In the genomic region with DNA sequence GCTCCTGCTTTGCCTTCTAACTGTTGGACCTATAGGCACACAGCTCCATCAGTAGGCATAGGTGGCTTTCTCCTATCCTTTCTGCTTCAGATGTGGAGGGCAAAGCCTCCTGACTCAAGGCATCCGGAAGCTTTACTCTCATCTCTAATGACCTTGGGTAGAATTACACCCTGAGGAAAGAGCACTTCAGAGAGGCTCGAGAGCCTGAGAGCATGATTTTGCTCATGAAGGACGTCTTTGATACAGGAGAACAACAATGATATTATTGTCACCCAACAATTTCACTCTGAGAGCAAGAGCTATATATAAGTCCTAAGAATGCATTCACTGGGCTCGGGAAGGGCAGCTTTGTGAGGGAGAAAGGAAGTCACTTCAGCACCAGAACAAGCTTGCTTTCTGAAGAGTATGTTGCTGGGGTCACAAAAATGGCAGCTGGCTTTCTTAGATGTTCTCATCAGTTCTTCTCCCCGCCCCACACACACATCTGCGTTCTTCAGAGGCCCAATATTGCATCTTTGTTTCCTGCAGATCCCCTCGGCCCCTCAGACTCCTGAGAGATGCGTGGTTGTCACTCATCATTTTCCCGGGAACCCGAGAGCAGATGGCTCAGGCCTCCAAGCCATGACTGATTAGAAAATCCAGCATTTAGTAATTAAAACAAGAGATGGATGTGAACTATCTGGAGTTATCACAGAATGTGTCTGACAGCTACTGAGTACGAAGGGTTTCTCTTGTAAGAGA, we compare ENCODE assay signal across 13 mouse cellular contexts.
A peak's percentile ranks its signal among the peaks of the same experiment; 100 is the strongest.
DNase-seq lines count a peak whose midpoint lies in the region; ATAC-seq lines count a peak whose summit lies in the region.
"Had no signal": no experiment of that assay in that cellular context is flagged by ENCODE, and none has a peak within 500 bp of the region (broad histone marks: within the 10 kb centered on the region; RNA-seq: fewer than 3 reads in every experiment).

No protein-coding gene starts in this region.

- no peak overlapping the region for H3K9ac ChIP-seq in hindbrain, embryonic 14.5 days
- no peak overlapping the region for H3K9ac ChIP-seq in hindbrain, embryonic 15.5 days
- H3K9ac ChIP-seq: liver, embryonic 12.5 days had no signal

- no peak overlapping the region for H3K4me3 ChIP-seq in hindbrain, embryonic 10.5 days
- no peak overlapping the region for H3K4me3 ChIP-seq in hindbrain, embryonic 14.5 days (replicated peaks; ENCODE audit: low read length)
- H3K4me3 ChIP-seq in embryonic facial prominence, embryonic 10.5 days: no peak overlapping the region
- H3K4me3 ChIP-seq in hindbrain, embryonic 15.5 days: no peak overlapping the region
- H3K4me3 ChIP-seq: liver, embryonic 12.5 days had no signal

- no peak for ATAC-seq in hindbrain, embryonic 14.5 days (ENCODE audit: low FRiP score)
- no peak for ATAC-seq in hindbrain, embryonic 15.5 days (ENCODE audit: low FRiP score, low read depth)
- ATAC-seq: CD4-positive, CD25-positive, alpha-beta regulatory T cell, adult 4 months; liver, embryonic 12.5 days had no signal

- peak; percentile 30 for DNase-seq in hindbrain, embryonic 10.5 days (ENCODE audit: low spot score)
- no peak for DNase-seq in hindbrain, embryonic 14.5 days (ENCODE audit: low spot score)
- DNase-seq in lung, postnatal 36 days: peak; percentile 23
- no peak for DNase-seq in lung, postnatal 4 days
- peak; percentile 14 for DNase-seq in embryonic facial prominence, embryonic 10.5 days (ENCODE audit: low spot score)
- DNase-seq in frontal cortex, postnatal 10 days (ENCODE audit: low spot score in 2 of 2): no peak
- DNase-seq: adrenal gland, postnatal 25 days; gastrocnemius, postnatal 36 days; kidney, adult 9 months; thymus, postnatal 14 days had no signal

- H3K27ac ChIP-seq in hindbrain, embryonic 10.5 days: peak overlapping the region; percentile 17
- H3K27ac ChIP-seq in hindbrain, embryonic 14.5 days: no peak overlapping the region
- H3K27ac ChIP-seq in embryonic facial prominence, embryonic 10.5 days (replicated peaks): no peak overlapping the region
- H3K27ac ChIP-seq in hindbrain, embryonic 15.5 days (replicated peaks): peak overlapping the region; percentile 45; the same call in 1 of the 2 replicates
- H3K27ac ChIP-seq: liver, embryonic 12.5 days had no signal

- no peak overlapping the region for H3K4me2 ChIP-seq in hindbrain, embryonic 14.5 days (replicated peaks)
- H3K4me2 ChIP-seq in hindbrain, embryonic 15.5 days: no peak overlapping the region
- H3K4me2 ChIP-seq: liver, embryonic 12.5 days had no signal

- no peaks in the 10 kb centered on the region for H3K36me3 ChIP-seq in hindbrain, embryonic 10.5 days
- no peaks in the 10 kb centered on the region for H3K36me3 ChIP-seq in hindbrain, embryonic 14.5 days (replicated peaks; ENCODE audit: control insufficient read depth, insufficient read depth)
- no peaks in the 10 kb centered on the region for H3K36me3 ChIP-seq in embryonic facial prominence, embryonic 10.5 days (replicated peaks)
- no peaks in the 10 kb centered on the region for H3K36me3 ChIP-seq in hindbrain, embryonic 15.5 days
- H3K36me3 ChIP-seq: liver, embryonic 12.5 days had no signal

- H3K9me3 ChIP-seq in hindbrain, embryonic 10.5 days: no peaks in the 10 kb centered on the region
- H3K9me3 ChIP-seq in hindbrain, embryonic 14.5 days (ENCODE audit: control insufficient read depth, low read length): no peaks in the 10 kb centered on the region
- no peaks in the 10 kb centered on the region for H3K9me3 ChIP-seq in embryonic facial prominence, embryonic 10.5 days
- H3K9me3 ChIP-seq in hindbrain, embryonic 15.5 days: no peaks in the 10 kb centered on the region
- H3K9me3 ChIP-seq: liver, embryonic 12.5 days had no signal

- peaks cover 5% of the 10 kb centered on the region; the same call in 1 of the 2 replicates for H3K4me1 ChIP-seq in hindbrain, embryonic 10.5 days (replicated peaks)
- H3K4me1 ChIP-seq in hindbrain, embryonic 14.5 days (replicated peaks; ENCODE audit: control insufficient read depth, insufficient read depth, low read length): no peaks in the 10 kb centered on the region
- peaks cover 8% of the 10 kb centered on the region for H3K4me1 ChIP-seq in embryonic facial prominence, embryonic 10.5 days
- H3K4me1 ChIP-seq in hindbrain, embryonic 15.5 days (replicated peaks): no peaks in the 10 kb centered on the region
- H3K4me1 ChIP-seq: liver, embryonic 12.5 days had no signal

- WGBS in hindbrain, embryonic 10.5 days: 56% methylated on average over 11 of the region's 11 CpGs
- 48% methylated on average over 11 of the region's 11 CpGs for WGBS in hindbrain, embryonic 14.5 days
- 35% methylated on average over 11 of the region's 11 CpGs for WGBS in embryonic facial prominence, embryonic 10.5 days
- 51% methylated on average over 11 of the region's 11 CpGs for WGBS in hindbrain, embryonic 15.5 days

- H3K27me3 ChIP-seq in hindbrain, embryonic 10.5 days (ENCODE audit: insufficient read depth, poor library complexity, severe bottlenecking): no peaks in the 10 kb centered on the region
- H3K27me3 ChIP-seq in hindbrain, embryonic 14.5 days (ENCODE audit: control insufficient read depth, insufficient read depth, low read length): no peaks in the 10 kb centered on the region
- H3K27me3 ChIP-seq in embryonic facial prominence, embryonic 10.5 days (replicated peaks; ENCODE audit: low read depth, poor library complexity, severe bottlenecking): no peaks in the 10 kb centered on the region
- no peaks in the 10 kb centered on the region for H3K27me3 ChIP-seq in hindbrain, embryonic 15.5 days
- H3K27me3 ChIP-seq: liver, embryonic 12.5 days had no signal

Comparison
In these comparisons a context has a peak if more than half of its experiments do, and no peak if none do; other contexts are left out.
1. DNase-seq: peak in hindbrain, embryonic 10.5 days (single experiment), lung, postnatal 36 days (single experiment) and embryonic facial prominence, embryonic 10.5 days (single experiment); none in hindbrain, embryonic 14.5 days (single experiment), lung, postnatal 4 days (0 of 2) and frontal cortex, postnatal 10 days (0 of 2).
2. H3K27ac ChIP-seq: peak in hindbrain, embryonic 10.5 days (single experiment) and hindbrain, embryonic 15.5 days (single experiment); none in hindbrain, embryonic 14.5 days (single experiment) and embryonic facial prominence, embryonic 10.5 days (single experiment).